Mouse (Mus musculus) testis, adult 2 months (tissue): ENCODE results near the gene Maats1. TPM values are rescaled to one million over a fixed set of nuclear protein-coding genes. Genes with fewer than 3 reads are reported as not detected.

Experiments used
- H3K27ac ChIP-seq: fragments of 200-500 bp; 2 replicates; pipeline ENCODE4 v1.5.1; 2012; ENCODE audit warnings: low read depth, low read length; ENCODE audit not compliant: control insufficient read depth, insufficient read depth
- H3K27me3 ChIP-seq: fragments of 200-500 bp; 2 replicates; pipeline ENCODE4 v1.6.1; 2012; ENCODE audit warnings: mild to moderate bottlenecking, low read length, moderate library complexity; ENCODE audit not compliant: control insufficient read depth, insufficient read depth
- H3K36me3 ChIP-seq: fragments of 200-500 bp; 2 replicates; pipeline ENCODE4 v1.6.1; 2012; ENCODE audit warnings: mild to moderate bottlenecking, low read length; ENCODE audit not compliant: control insufficient read depth, insufficient read depth
- H3K4me1 ChIP-seq: fragments of 200-500 bp; 2 replicates; pipeline ENCODE4 v1.6.1; 2012; ENCODE audit warnings: low read length; ENCODE audit not compliant: control insufficient read depth, insufficient read depth
- H3K4me3 ChIP-seq: fragments of 200-500 bp; 2 replicates; pipeline ENCODE4 v1.5.1; 2012; ENCODE audit warnings: low read depth, mild to moderate bottlenecking, low read length, moderate library complexity, mixed read lengths; ENCODE audit not compliant: control insufficient read depth
- CTCF ChIP-seq: fragments of 200-500 bp; IDR thresholded peaks from 2 replicates; pipeline ENCODE4 v1.5.1; 2012; ENCODE audit warnings: low read depth, mild to moderate bottlenecking, inconsistent platforms, low read length, moderate library complexity; ENCODE audit not compliant: control insufficient read depth, insufficient read depth, insufficient replicate concordance
- POLR2A ChIP-seq: fragments of 200-500 bp; IDR thresholded peaks from 2 replicates; pipeline ENCODE4 v1.6.1; 2012; ENCODE audit warnings: low read depth, mild to moderate bottlenecking, inconsistent platforms, low read length, moderate library complexity; ENCODE audit not compliant: control insufficient read depth
- polyA plus RNA-seq: library from polyadenylated mRNA; depleted of rRNA; stranded (reverse); fragments of >200 nt; gene quantifications from 2 replicates; pipeline ENCODE4 v1.2.3, GENCODE M21; 2012

Maats1 gene
- polyA plus RNA-seq, 1 experiment = 23.4 TPM

- H3K4me1 ChIP-seq = no peaks in the 10 kb centered on the region
- H3K27me3 ChIP-seq = no peaks in the 10 kb centered on the region
- H3K4me3 ChIP-seq = no peak overlapping the region
- H3K36me3 ChIP-seq = no peaks in the 10 kb centered on the region
- no peak overlapping the region for H3K27ac ChIP-seq
- no peak for TF ChIP-seq POLR2A
- no peak for TF ChIP-seq CTCF
Observed at GRCm38 (mm10) chr16:38383683-38384082, 41.7 kb upstream of the Maats1 start.

GRCm38 (mm10) chr16:38379926-38380325 is 38.0 kb upstream of the Maats1 start:
- Histone ChIP-seq H3K27me3 (no peaks in the 10 kb centered on the region), H3K4me3 (no peak overlapping the region), H3K27ac (no peak overlapping the region), H3K4me1 (no peaks in the 10 kb centered on the region; the same call in 1 of the 2 replicates), H3K36me3 (no peaks in the 10 kb centered on the region)
- TF ChIP-seq CTCF (no peak), POLR2A (no peak)

- Histone ChIP-seq H3K27ac (no peak overlapping the region), H3K4me1 (peaks cover 3% of the 10 kb centered on the region), H3K4me3 (no peak overlapping the region), H3K27me3 (no peaks in the 10 kb centered on the region), H3K36me3 (no peaks in the 10 kb centered on the region)
- TF ChIP-seq POLR2A = no peak
- TF ChIP-seq CTCF = no peak
Observed at GRCm38 (mm10) chr16:38379493-38379892, 37.5 kb upstream of the Maats1 start.

- Histone ChIP-seq H3K27ac (no peak overlapping the region), H3K4me1 (peaks cover 4% of the 10 kb centered on the region), H3K27me3 (no peaks in the 10 kb centered on the region), H3K36me3 (no peaks in the 10 kb centered on the region), H3K4me3 (no peak overlapping the region)
- TF ChIP-seq CTCF = no peak
- TF ChIP-seq POLR2A = no peak
Observed at GRCm38 (mm10) chr16:38379088-38379487, 37.1 kb upstream of the Maats1 start.

- Histone ChIP-seq H3K27ac (no peak overlapping the region), H3K36me3 (no peaks in the 10 kb centered on the region), H3K4me3 (no peak overlapping the region), H3K27me3 (no peaks in the 10 kb centered on the region), H3K4me1 (peaks cover 9% of the 10 kb centered on the region)
- TF ChIP-seq CTCF = no peak
- no peak for TF ChIP-seq POLR2A
Observed at GRCm38 (mm10) chr16:38378591-38378990, 36.6 kb upstream of the Maats1 start.

- Histone ChIP-seq H3K27ac (no peak overlapping the region), H3K36me3 (no peaks in the 10 kb centered on the region), H3K4me1 (peaks cover 12% of the 10 kb centered on the region), H3K27me3 (no peaks in the 10 kb centered on the region), H3K4me3 (no peak overlapping the region)
- no peak for TF ChIP-seq CTCF
- TF ChIP-seq POLR2A = no peak
Observed at GRCm38 (mm10) chr16:38377546-38377945, 35.6 kb upstream of the Maats1 start.

- no peaks in the 10 kb centered on the region for H3K36me3 ChIP-seq
- H3K4me3 ChIP-seq = no peak overlapping the region
- H3K4me1 ChIP-seq = peaks cover 12% of the 10 kb centered on the region
- no peak overlapping the region for H3K27ac ChIP-seq
- H3K27me3 ChIP-seq = no peaks in the 10 kb centered on the region
- TF ChIP-seq CTCF (no peak), POLR2A (no peak)
Observed at GRCm38 (mm10) chr16:38376841-38377249, 34.9 kb upstream of the Maats1 start.
